Mouse (Mus musculus): ENCODE measurements around the gene Cacnb1. TPM values are rescaled to one million over a fixed set of nuclear protein-coding genes. Genes with fewer than 3 reads are reported as not detected.
A peak's percentile ranks its signal among the peaks of the same experiment; 100 is the strongest.

Cacnb1 gene
- polyA plus RNA-seq, 1 experiment from 2014 or later, result 20.7 TPM

DNA sequence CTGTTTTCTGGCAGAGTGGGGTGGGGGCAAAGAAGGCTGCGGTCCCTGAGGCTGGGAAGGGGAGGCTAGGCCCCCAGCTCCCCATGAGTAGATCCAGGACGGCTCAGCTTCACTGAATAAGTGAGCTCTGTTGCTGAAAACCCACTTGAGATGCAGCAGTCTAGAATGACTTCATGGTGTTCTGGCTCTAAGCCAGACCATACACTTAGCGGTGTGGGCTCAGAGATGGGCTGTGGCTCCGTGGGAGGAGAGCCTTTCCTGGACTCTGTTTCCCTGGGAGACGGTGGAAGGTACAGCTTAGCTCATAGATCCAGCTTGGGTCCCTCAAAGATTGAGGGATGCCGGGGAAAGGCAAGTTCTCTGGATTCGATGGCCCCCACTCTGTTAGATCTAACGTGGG, 18.7 kb downstream of the Cacnb1 start:
- ATAC-seq (ENCODE audit: low FRiP score, low read depth), result no peak
- Histone ChIP-seq H3K4me2 (replicated peaks) (no peak overlapping the region), H3K36me3 (peaks cover 55% of the 10 kb centered on the region), H3K27ac (peak overlapping the region; percentile 22; the same call in 1 of the 2 replicates), H3K27me3 (peaks cover 33% of the 10 kb centered on the region), H3K9ac (no peak overlapping the region), H3K4me3 (no peak overlapping the region), H3K9me3 (no peaks in the 10 kb centered on the region), H3K4me1 (peaks cover 30% of the 10 kb centered on the region)
- WGBS, result 55% methylated on average over 8 of the region's 8 CpGs

DNA sequence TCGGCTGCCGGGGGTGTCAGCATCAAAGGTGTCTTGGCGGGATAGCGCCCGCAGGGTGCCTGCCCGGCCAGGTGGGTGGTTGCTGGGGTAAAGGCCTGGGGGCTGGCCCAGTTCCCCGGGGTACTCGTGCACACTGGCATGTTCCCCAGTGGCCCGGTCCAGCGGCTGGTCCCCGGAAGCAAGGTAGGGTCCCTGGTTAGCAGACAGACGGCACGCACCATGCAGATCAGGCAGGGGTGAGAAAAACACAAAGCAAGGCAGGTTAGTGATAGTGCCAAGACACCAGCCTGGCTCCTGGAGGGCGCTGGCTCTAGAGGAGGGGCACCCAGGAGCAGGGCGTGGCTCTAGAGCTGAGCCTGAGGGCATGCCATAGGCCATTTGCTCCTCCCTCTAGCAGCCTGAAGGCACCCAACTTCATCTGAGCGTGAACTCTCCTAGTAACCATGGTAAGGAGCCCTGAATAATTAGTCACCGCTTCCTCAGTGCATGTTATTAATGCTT, 19.6 kb downstream of the Cacnb1 start:
- no peaks in the 10 kb centered on the region for H3K9me3 ChIP-seq
- H3K9ac ChIP-seq, result peak overlapping the region; percentile 25
- H3K4me3 ChIP-seq, result no peak overlapping the region
- H3K27me3 ChIP-seq, result peaks cover 36% of the 10 kb centered on the region
- H3K27ac ChIP-seq, result no peak overlapping the region
- H3K4me1 ChIP-seq, result peaks cover 30% of the 10 kb centered on the region
- peak overlapping the region; percentile 42 for H3K4me2 ChIP-seq (replicated peaks)
- 27% methylated on average over 17 of the region's 17 CpGs for WGBS
- ATAC-seq (ENCODE audit: low FRiP score, low read depth), result no peak
- H3K36me3 ChIP-seq, result peaks cover 46% of the 10 kb centered on the region

DNA sequence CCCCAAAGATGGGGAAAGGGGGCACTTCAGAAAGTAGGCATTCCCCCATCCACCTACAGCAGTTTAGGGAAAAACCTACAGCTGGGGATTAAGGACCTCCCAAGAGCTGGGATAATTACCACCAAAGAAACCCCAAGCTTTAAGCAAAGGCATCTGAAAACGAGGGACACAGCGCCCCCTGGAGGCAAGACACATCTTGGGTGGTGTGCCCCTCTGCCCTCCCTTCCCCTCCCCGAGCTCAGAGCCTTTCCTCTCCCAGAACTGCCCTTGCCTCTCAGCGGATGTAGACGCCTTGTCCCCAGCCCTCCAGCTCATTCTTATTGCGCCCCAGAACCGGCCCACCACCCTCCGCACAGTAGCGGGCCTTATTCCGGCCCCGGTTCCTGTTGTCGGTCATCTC, 20.2 kb downstream of the Cacnb1 start:
- Histone ChIP-seq H3K9ac (peak overlapping the region; percentile 25; the same call in 1 of the 2 replicates), H3K4me2 (replicated peaks) (peak overlapping the region; percentile 42), H3K27ac (no peak overlapping the region), H3K36me3 (peaks cover 40% of the 10 kb centered on the region), H3K27me3 (peaks cover 37% of the 10 kb centered on the region), H3K9me3 (no peaks in the 10 kb centered on the region), H3K4me3 (no peak overlapping the region), H3K4me1 (peaks cover 30% of the 10 kb centered on the region)
- no peak for ATAC-seq (ENCODE audit: low FRiP score, low read depth)
- 9% methylated on average over 12 of the region's 12 CpGs for WGBS

DNA sequence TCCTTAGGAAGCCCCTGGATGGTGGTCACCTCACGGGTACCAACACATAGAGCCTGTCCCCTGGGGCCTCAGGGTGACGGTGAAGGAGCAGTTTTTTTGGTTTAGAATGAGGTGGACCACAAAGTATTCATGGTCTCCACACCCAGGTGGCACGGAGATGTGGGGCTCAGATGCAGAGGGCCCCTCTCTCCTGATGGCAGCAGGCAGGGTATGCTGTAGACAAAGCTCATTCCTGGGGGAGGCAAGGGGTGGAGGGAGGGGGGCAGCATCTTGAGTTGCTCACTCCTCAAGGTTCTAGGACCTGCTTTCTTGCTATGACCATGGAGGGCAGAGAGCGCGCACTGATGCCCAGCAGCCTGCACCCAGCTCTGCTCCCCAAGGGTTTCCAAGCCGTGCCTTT, 20.8 kb downstream of the Cacnb1 start:
- no peaks in the 10 kb centered on the region for H3K9me3 ChIP-seq
- 52% methylated on average over 6 of the region's 6 CpGs for WGBS
- no peak for ATAC-seq (ENCODE audit: low FRiP score, low read depth)
- H3K27ac ChIP-seq, result no peak overlapping the region
- peaks cover 30% of the 10 kb centered on the region for H3K4me1 ChIP-seq
- peaks cover 34% of the 10 kb centered on the region for H3K36me3 ChIP-seq
- no peak overlapping the region for H3K9ac ChIP-seq
- H3K4me3 ChIP-seq, result no peak overlapping the region
- no peak overlapping the region for H3K4me2 ChIP-seq (replicated peaks)
- peaks cover 37% of the 10 kb centered on the region for H3K27me3 ChIP-seq

DNA sequence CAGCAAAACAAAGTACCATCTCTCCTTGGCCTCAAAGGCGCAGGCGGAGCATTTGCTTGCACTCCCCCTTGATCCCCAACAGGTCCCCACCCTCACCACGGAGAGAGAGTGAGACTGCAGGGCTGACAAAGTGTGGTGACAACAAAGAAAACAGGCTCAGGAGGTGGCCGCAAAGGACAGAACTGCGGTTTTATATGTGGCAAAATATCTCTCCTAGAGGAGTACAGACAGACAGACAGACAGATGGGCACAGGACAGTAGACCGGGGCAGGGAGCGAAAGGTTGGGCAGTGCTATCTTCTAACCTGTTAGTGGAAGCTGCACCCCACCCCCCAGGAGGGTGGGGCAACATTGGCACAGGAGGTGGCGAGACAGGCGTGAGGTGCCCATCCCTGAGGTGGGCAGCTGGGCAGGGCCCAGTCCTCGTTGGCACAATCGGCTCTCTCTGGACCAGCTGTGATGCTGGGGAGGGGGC, 21.4 kb downstream of the Cacnb1 start:
- peaks cover 30% of the 10 kb centered on the region for H3K4me1 ChIP-seq
- no peak overlapping the region for H3K27ac ChIP-seq
- no peak overlapping the region for H3K4me3 ChIP-seq
- 0 out of 2 replicates have a peak overlapping the region, but pooled peaks have one; percentile 8 for H3K9ac ChIP-seq
- no peak for ATAC-seq (ENCODE audit: low FRiP score, low read depth)
- peaks cover 37% of the 10 kb centered on the region for H3K27me3 ChIP-seq
- peaks cover 29% of the 10 kb centered on the region for H3K36me3 ChIP-seq
- no peak overlapping the region for H3K4me2 ChIP-seq (replicated peaks)
- WGBS, result 30% methylated on average over 11 of the region's 11 CpGs
- no peaks in the 10 kb centered on the region for H3K9me3 ChIP-seq

DNA sequence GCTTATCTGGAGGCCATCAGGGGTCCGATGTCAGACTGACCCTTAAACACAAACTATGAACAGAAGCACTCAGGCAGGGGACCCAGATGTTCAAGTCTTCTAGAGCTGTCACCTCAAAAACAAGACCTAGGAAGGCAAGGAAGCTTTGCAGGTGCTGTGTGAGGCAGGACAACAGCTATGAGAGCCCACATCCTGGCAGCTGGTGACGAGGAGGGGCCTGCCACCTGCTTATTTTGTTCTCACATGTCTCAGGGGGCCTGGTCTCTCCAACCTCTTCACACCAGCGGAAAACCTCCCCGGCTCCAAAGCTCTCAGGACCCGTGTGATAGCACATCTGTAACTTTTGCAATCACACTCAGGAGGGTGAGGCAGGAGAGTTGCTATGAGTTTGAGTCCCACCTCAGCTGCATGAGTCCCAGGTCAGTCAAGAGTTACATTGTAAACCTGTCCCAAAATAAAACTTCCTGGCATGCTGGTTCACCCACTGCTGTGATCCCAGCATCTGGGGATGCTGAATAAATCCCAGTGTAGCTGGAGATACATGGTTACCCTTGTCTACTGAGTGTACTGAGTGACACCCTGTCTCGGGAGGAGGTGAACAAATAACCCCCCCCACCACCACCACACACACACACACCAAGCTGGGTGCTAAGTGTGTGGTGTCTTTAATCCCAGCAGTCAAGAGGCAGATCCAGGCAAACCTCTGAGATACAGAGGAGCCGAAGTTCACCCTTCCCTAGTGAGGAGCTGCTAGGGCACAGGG, 22.3 kb downstream of the Cacnb1 start:
- 17% methylated on average over 7 of the region's 7 CpGs for WGBS

DNA sequence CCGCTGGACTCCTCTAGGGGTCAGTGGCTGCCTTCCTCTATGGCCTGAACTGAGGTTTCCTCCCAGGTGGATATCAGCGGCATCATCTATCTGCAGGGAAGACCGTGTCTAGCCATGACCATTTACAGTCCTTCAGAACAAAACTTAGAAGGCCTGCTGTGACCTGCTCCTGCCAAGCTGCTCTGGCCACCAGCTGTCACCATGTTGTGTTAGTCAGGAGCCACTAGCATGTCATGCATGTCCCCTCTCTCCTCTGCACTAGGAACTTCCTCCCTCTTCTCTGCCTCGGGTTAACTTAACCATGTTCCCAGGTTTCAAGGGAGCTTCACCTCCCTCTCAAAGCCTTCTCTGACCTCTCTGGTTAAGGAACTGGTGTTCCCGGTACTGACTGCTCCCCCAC, 23.1 kb downstream of the Cacnb1 start:
- Histone ChIP-seq H3K27me3 (peaks cover 38% of the 10 kb centered on the region), H3K9me3 (no peaks in the 10 kb centered on the region), H3K27ac (no peak overlapping the region), H3K9ac (no peak overlapping the region), H3K4me1 (peaks cover 41% of the 10 kb centered on the region), H3K4me2 (replicated peaks) (no peak overlapping the region), H3K36me3 (peaks cover 15% of the 10 kb centered on the region), H3K4me3 (no peak overlapping the region)
- ATAC-seq (ENCODE audit: low FRiP score, low read depth), result no peak
- 64% methylated on average over 5 of the region's 5 CpGs for WGBS

More for the DNA sequence above, 22.3 kb downstream of the Cacnb1 start:
- H3K36me3 ChIP-seq, result peaks cover 23% of the 10 kb centered on the region
- no peak overlapping the region for H3K9ac ChIP-seq
- H3K27ac ChIP-seq, result no peak overlapping the region
- peaks cover 37% of the 10 kb centered on the region for H3K27me3 ChIP-seq
- no peaks in the 10 kb centered on the region for H3K9me3 ChIP-seq
- no peak for ATAC-seq (ENCODE audit: low FRiP score, low read depth)
- no peak overlapping the region for H3K4me2 ChIP-seq (replicated peaks)
- no peak overlapping the region for H3K4me3 ChIP-seq
- peaks cover 33% of the 10 kb centered on the region for H3K4me1 ChIP-seq

DNA sequence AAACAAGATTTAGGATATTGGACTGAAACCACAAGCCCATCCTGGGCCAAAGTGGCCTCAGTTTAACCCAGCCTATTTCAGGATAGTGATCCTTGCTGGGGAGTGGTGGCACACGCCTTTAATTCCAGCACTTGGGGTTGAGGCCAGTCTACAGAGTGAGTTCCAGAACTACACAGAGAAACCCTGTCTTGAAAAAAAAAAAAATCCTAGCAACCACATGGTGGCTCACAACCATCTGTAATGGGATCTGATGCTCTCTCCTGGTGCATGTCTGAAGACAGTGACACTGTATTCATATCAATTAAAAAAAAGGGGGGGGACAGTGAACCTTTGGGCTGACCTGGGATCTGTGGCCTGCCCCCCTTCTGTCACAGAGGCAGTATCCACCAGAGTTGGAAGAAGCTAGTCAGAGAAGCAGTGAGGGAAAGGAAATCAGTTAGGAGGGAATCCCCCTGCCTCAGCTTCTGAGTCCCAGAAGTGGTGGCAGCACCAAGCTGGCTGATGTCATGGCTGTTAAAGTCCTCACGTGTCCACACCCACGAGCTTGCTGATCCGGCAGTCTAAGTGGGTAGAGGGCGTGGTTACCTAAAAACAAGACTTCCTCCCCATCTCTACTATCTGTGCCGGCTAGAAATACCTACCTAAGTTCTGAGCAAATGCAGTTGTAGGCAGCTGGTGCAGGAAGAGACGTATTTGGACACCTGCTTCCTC, 23.8 kb downstream of the Cacnb1 start:
- WGBS, result 66% methylated on average over 7 of the region's 7 CpGs
- no peak overlapping the region for H3K4me3 ChIP-seq
- no peaks in the 10 kb centered on the region for H3K9me3 ChIP-seq
- ATAC-seq (ENCODE audit: low FRiP score, low read depth), result no peak
- no peak overlapping the region for H3K27ac ChIP-seq
- no peak overlapping the region for H3K4me2 ChIP-seq (replicated peaks)
- peaks cover 43% of the 10 kb centered on the region for H3K4me1 ChIP-seq
- peaks cover 8% of the 10 kb centered on the region for H3K36me3 ChIP-seq
- H3K9ac ChIP-seq, result no peak overlapping the region
- peaks cover 39% of the 10 kb centered on the region for H3K27me3 ChIP-seq

DNA sequence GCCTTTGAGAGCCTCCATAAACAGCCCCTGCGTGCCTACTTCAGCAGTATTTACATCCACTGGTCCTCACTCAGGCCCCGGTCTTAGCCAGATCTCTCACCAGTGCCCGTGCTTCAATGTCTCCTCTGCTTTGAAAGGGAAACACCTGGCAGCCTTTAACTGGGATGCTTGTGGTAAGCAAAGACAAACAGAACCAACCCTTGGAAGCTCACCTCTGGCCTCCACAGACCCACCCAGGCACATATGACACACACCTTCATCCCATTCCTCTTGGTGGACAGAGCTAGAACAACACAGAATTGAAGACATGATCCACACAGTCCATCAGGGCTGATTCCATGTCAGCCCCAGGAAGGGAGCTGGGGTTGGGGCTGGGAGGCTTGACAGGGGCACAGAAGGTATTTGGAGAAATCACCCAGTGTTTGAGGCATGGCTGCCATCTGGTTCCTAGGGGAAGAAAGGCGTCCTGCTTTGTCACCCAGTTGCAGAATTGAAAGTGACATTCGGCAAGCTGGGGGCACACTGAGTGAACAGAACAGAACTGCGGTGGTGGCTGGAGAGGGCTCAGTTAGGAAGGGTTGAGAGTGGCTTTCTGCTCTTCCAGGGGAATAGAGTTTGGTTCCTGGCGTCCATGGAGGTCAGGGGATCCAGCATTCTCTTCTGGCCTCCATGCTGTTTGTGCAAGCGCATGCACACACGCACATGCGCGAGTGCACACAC, 24.6 kb downstream of the Cacnb1 start:
- Histone ChIP-seq H3K27me3 (peaks cover 39% of the 10 kb centered on the region), H3K27ac (no peak overlapping the region)
- 70% methylated on average over 11 of the region's 11 CpGs for WGBS

DNA sequence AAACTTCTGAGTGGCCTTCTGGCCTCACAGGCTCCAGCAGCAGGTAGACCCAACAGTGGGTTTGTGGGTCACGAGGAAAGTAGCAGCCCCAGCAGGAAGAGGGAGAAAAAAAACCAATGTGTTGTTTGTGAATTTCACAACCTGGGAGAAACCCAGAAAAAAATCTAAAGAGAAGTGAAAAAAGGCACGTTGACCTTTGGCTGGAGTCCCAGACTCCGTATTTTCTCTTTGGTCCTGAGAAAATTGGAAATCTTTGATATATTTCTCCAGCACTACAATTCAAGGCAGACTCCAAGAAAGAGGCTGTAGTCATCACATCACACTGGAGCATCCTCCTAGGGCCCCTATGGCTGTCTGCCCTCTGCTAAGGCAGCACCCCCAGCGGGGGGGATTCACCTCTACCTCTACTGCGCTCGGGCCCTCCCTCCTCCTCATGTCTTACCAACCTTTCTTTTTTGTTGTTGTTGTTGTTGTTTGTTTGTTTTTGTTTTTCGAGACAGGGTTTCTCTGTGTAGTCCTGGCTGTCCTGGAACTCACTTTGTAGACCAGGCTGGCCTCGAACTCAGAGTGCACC, 25.4 kb downstream of the Cacnb1 start:
- Histone ChIP-seq H3K9ac (no peak overlapping the region), H3K36me3 (no peaks in the 10 kb centered on the region), H3K9me3 (no peaks in the 10 kb centered on the region), H3K4me2 (replicated peaks) (no peak overlapping the region), H3K4me1 (peaks cover 28% of the 10 kb centered on the region), H3K27ac (no peak overlapping the region), H3K27me3 (peaks cover 34% of the 10 kb centered on the region), H3K4me3 (no peak overlapping the region)
- 72% methylated on average over 8 of the region's 8 CpGs for WGBS
- no peak for ATAC-seq (ENCODE audit: low FRiP score, low read depth)

More for the DNA sequence above, 24.6 kb downstream of the Cacnb1 start:
- ATAC-seq (ENCODE audit: low FRiP score, low read depth), result no peak
- Histone ChIP-seq H3K4me2 (replicated peaks) (no peak overlapping the region), H3K36me3 (peaks cover 5% of the 10 kb centered on the region), H3K4me1 (peaks cover 35% of the 10 kb centered on the region), H3K9me3 (no peaks in the 10 kb centered on the region), H3K4me3 (no peak overlapping the region), H3K9ac (no peak overlapping the region)

DNA sequence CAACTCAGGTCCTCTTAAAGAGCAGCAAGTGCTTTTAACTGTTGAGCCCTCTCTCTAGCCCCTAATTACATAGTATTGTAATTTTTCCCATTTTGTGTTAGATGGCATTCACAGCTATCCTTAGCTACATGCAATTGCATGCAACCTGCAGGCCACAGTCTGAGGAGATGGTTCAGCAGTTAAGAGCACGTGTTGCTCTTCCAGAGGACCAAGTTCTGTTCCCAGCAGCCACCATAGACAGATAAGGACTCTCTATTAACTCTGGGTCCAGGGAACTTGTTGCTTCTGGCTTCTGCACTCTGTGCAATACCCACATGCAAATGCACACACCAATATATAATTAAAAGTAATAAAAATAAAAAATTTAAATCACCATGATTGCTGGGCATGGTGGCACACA, 26.1 kb downstream of the Cacnb1 start:
- peaks cover 28% of the 10 kb centered on the region for H3K27me3 ChIP-seq
- H3K27ac ChIP-seq, result no peak overlapping the region
- ATAC-seq (ENCODE audit: low FRiP score, low read depth), result no peak
- no peak overlapping the region for H3K9ac ChIP-seq
- H3K4me3 ChIP-seq, result no peak overlapping the region
- H3K36me3 ChIP-seq, result no peaks in the 10 kb centered on the region
- no peaks in the 10 kb centered on the region for H3K9me3 ChIP-seq
- 72% methylated on average over 1 of the region's 1 CpGs for WGBS
- H3K4me2 ChIP-seq (replicated peaks), result no peak overlapping the region
- peaks cover 21% of the 10 kb centered on the region for H3K4me1 ChIP-seq

Measured in limb, embryonic 13.5 days (tissue).